Mouse (Mus musculus) MEL (cell line): ENCODE measurements around the gene Defb25. TPM values are rescaled to one million over a fixed set of nuclear protein-coding genes. Genes with fewer than 3 reads are reported as not detected.

Source experiments
- DNase-seq: peaks from one replicate; pipeline ENCODE4 v3.0.0; 2011; ENCODE audit warnings: low read depth, low spot score
- H3K27ac ChIP-seq: 2 replicates; pipeline ENCODE4 v1.5.1; 2012; ENCODE audit warnings: low read depth, mild to moderate bottlenecking, control low read depth, low read length, moderate library complexity; ENCODE audit not compliant: control insufficient read depth
- H3K27me3 ChIP-seq, 2 experiments: fragments of 150-350 bp in 1 of 2; sonication (generic) in 1 of 2; 2 replicates each; pipeline ENCODE4 v1.6.1; 2012; ENCODE audit warnings: low read length in 2 of 2, mild to moderate bottlenecking in 2 of 2, improper control_type of control experiment in 1 of 2, moderate library complexity in 1 of 2; ENCODE audit not compliant: insufficient read depth in 2 of 2, control insufficient read depth in 1 of 2
- H3K36me3 ChIP-seq, 2 experiments: 2 replicates each; pipeline ENCODE4 v1.6.1; 2012 to 2014; ENCODE audit warnings: low read length in 2 of 2, improper control_type of control experiment in 1 of 2, inconsistent platforms in 1 of 2, mild to moderate bottlenecking in 1 of 2; ENCODE audit not compliant: insufficient read depth in 2 of 2, control insufficient read depth in 1 of 2
- H3K4me1 ChIP-seq, 2 experiments: fragments of 150-350 bp in 1 of 2; sonication (generic) in 1 of 2; 2 replicates each; pipeline ENCODE4 v1.6.1; 2012; ENCODE audit warnings: low read length in 2 of 2, improper control_type of control experiment in 1 of 2, mild to moderate bottlenecking in 1 of 2; ENCODE audit not compliant: insufficient read depth in 2 of 2, control insufficient read depth in 1 of 2
- H3K4me3 ChIP-seq, 2 experiments: fragments of 150-350 bp in 1 of 2; sonication (generic) in 1 of 2; 2 replicates each; pipeline ENCODE4 v1.5.1; 2012; ENCODE audit warnings: low read depth in 2 of 2, low read length in 2 of 2, mild to moderate bottlenecking in 2 of 2, moderate library complexity in 2 of 2, control low read depth in 1 of 2, improper control_type of control experiment in 1 of 2; ENCODE audit not compliant: control insufficient read depth in 1 of 2, insufficient read depth in 1 of 2
- H3K79me2 ChIP-seq: 2 replicates; pipeline ENCODE4 v1.6.1; 2012; ENCODE audit warnings: mild to moderate bottlenecking, low read length, moderate library complexity; ENCODE audit not compliant: control insufficient read depth, poor library complexity, insufficient read depth
- H3K9ac ChIP-seq: 2 replicates; pipeline ENCODE4 v1.6.1; 2012; ENCODE audit warnings: low read depth, mild to moderate bottlenecking, control low read depth, low read length, moderate library complexity; ENCODE audit not compliant: control insufficient read depth, poor library complexity, severe bottlenecking
- H3K9me3 ChIP-seq: fragments of 150-350 bp; sonication (generic); replicated peaks from 2 replicates; pipeline ENCODE4 v1.6.1; 2012; ENCODE audit warnings: mild to moderate bottlenecking, low read length, improper control_type of control experiment, moderate library complexity; ENCODE audit not compliant: insufficient read depth
- BHLHE40 ChIP-seq: IDR thresholded peaks from 2 replicates; pipeline ENCODE4 v1.6.1; 2012; ENCODE audit warnings: low read depth, mild to moderate bottlenecking, inconsistent platforms, low read length, improper control_type of control experiment, borderline replicate concordance
- CHD1 ChIP-seq: IDR thresholded peaks from 2 replicates; pipeline ENCODE4 v1.6.1; 2012; ENCODE audit warnings: low read depth, mild to moderate bottlenecking, inconsistent platforms, low read length, improper control_type of control experiment
- ELF1 ChIP-seq: IDR thresholded peaks from 2 replicates; pipeline ENCODE4 v1.6.1; 2014; ENCODE audit warnings: low read depth, mild to moderate bottlenecking, inconsistent platforms, low read length, improper control_type of control experiment, moderate library complexity
- ETS1 ChIP-seq: IDR thresholded peaks from 2 replicates; pipeline ENCODE4 v1.6.1; 2012; ENCODE audit warnings: low read depth, mild to moderate bottlenecking, inconsistent platforms, low read length, improper control_type of control experiment, moderate library complexity
- JUND ChIP-seq: IDR thresholded peaks from 2 replicates; pipeline ENCODE4 v1.6.1; 2011; ENCODE audit warnings: low read depth, mild to moderate bottlenecking, improper control_type of control experiment, low read length
- MAZ ChIP-seq: IDR thresholded peaks from 2 replicates; pipeline ENCODE4 v1.6.1; 2012; ENCODE audit warnings: low read depth, mild to moderate bottlenecking, inconsistent platforms, low read length, improper control_type of control experiment
- MXI1 ChIP-seq: IDR thresholded peaks from 2 replicates; pipeline ENCODE4 v1.6.1; 2011; ENCODE audit warnings: mild to moderate bottlenecking, low read depth, low read length, improper control_type of control experiment
- MYB ChIP-seq: IDR thresholded peaks from 2 replicates; pipeline ENCODE4 v1.6.1; 2011; ENCODE audit warnings: mild to moderate bottlenecking, low read depth, low read length, improper control_type of control experiment
- MYC ChIP-seq: IDR thresholded peaks from 2 replicates; pipeline ENCODE4 v1.6.1; 2011; ENCODE audit warnings: low read depth, mild to moderate bottlenecking, low read length, improper control_type of control experiment, moderate library complexity
- NELFE ChIP-seq: IDR thresholded peaks from 2 replicates; pipeline ENCODE4 v1.6.1; 2011; ENCODE audit warnings: low read depth, low read length, improper control_type of control experiment
- NRF1 ChIP-seq: IDR thresholded peaks from 2 replicates; pipeline ENCODE4 v1.6.1; 2014; ENCODE audit warnings: low read depth, mild to moderate bottlenecking, inconsistent platforms, low read length, improper control_type of control experiment, moderate library complexity; ENCODE audit not compliant: poor library complexity, insufficient read depth, severe bottlenecking
- POLR2A ChIP-seq, 2 experiments: IDR thresholded peaks; 2 replicates each; pipeline ENCODE4 v1.6.1; 2011 to 2012; ENCODE audit warnings: low read length in 2 of 2, mild to moderate bottlenecking in 2 of 2, control low read depth in 1 of 2, improper control_type of control experiment in 1 of 2, low read depth in 1 of 2, moderate library complexity in 1 of 2; ENCODE audit not compliant: control insufficient read depth in 1 of 2, insufficient read depth in 1 of 2, poor library complexity in 1 of 2
- POLR2AphosphoS2 ChIP-seq: IDR thresholded peaks from 2 replicates; pipeline ENCODE4 v1.6.1; 2011; ENCODE audit warnings: low read length, improper control_type of control experiment
- POLR2AphosphoS5 ChIP-seq: IDR thresholded peaks from 2 replicates; pipeline ENCODE4 v1.6.1; 2012; ENCODE audit warnings: low read depth, borderline replicate concordance, mild to moderate bottlenecking, inconsistent platforms, low read length, moderate library complexity, mixed read lengths
- RAD21 ChIP-seq: IDR thresholded peaks from 2 replicates; pipeline ENCODE4 v1.6.1; 2011; ENCODE audit warnings: mild to moderate bottlenecking, low read depth, low read length, improper control_type of control experiment
- TBP ChIP-seq: IDR thresholded peaks from 2 replicates; pipeline ENCODE4 v1.8.0; 2011; ENCODE audit warnings: low read depth, low read length, improper control_type of control experiment
- TCF12 ChIP-seq: IDR thresholded peaks from 2 replicates; pipeline ENCODE4 v1.6.1; 2014; ENCODE audit warnings: low read depth, mild to moderate bottlenecking, inconsistent platforms, low read length, improper control_type of control experiment, moderate library complexity
- ZC3H11A ChIP-seq: IDR thresholded peaks from 2 replicates; pipeline ENCODE4 v1.6.1; 2012; ENCODE audit warnings: low read depth, mild to moderate bottlenecking, inconsistent platforms, low read length, improper control_type of control experiment
- ZKSCAN1 ChIP-seq: IDR thresholded peaks from 2 replicates; pipeline ENCODE4 v1.6.1; 2012; ENCODE audit warnings: low read depth, mild to moderate bottlenecking, inconsistent platforms, low read length, improper control_type of control experiment, moderate library complexity
- ZNF384 ChIP-seq: IDR thresholded peaks from 2 replicates; pipeline ENCODE4 v1.6.1; 2012; ENCODE audit warnings: low read depth, mild to moderate bottlenecking, inconsistent platforms, low read length, improper control_type of control experiment
- polyA plus RNA-seq, 2 experiments: library from polyadenylated mRNA; stranded (reverse) in 1 of 2; unstranded in 1 of 2; fragments of >175 nt in 1 of 2; fragments of >200 nt in 1 of 2; gene quantifications; 2 replicates each; pipeline versions ENCODE4 v1.2.1 to v1.2.4; 2012; ENCODE audit warnings: low replicate concordance in 2 of 2, low read depth in 1 of 2; ENCODE audit not compliant: insufficient read length in 2 of 2, insufficient read depth in 1 of 2, missing spikeins in 1 of 2
- total RNA-seq: library from RNA; depleted of rRNA; stranded (reverse); fragments of 300-350 nt; gene quantifications from 2 replicates; pipeline ENCODE4 v1.2.3, GENCODE M21; 2012

Gene Defb25
- total and polyA plus RNA-seq, 3 experiments = not detected

- TF ChIP-seq MYC = no peak
- no peak for TF ChIP-seq TBP
- TF ChIP-seq CHD1 = no peak
- TF ChIP-seq POLR2AphosphoS5 = no peak
These were observed 10.5 kb upstream of the Defb25 start (continued) for GRCm38 (mm10) chr2:152633334-152633733.

- Histone ChIP-seq H3K79me2 (no peaks in the 10 kb centered on the region), H3K9ac (no peak overlapping the region), H3K4me1 (no peaks in the 10 kb centered on the region), H3K36me3 (no peaks in the 10 kb centered on the region), H3K27ac (no peak overlapping the region), H3K9me3 (no peaks in the 10 kb centered on the region), H3K4me3 (no peak overlapping the region), H3K27me3 (peaks cover 0 to 7% of the 10 kb centered on the region in 2 experiments; a peak in 2 of 4 replicates)
- no peak for DNase-seq
- TF ChIP-seq ZNF384 = no peak
These were observed 7.1 kb upstream of the Defb25 start for GRCm38 (mm10) chr2:152629904-152630303.

- Histone ChIP-seq H3K36me3 (no peaks in the 10 kb centered on the region), H3K27ac (no peak overlapping the region), H3K27me3 (peaks cover 0 to 7% of the 10 kb centered on the region in 2 experiments; a peak in 2 of 4 replicates), H3K9me3 (no peaks in the 10 kb centered on the region), H3K79me2 (no peaks in the 10 kb centered on the region), H3K9ac (no peak overlapping the region), H3K4me1 (no peaks in the 10 kb centered on the region), H3K4me3 (no peak overlapping the region)
- DNase-seq = no peak
- no peak for TF ChIP-seq POLR2AphosphoS2
- TF ChIP-seq NELFE = no peak
- no peak for TF ChIP-seq POLR2AphosphoS5
These were observed 6.4 kb upstream of the Defb25 start for GRCm38 (mm10) chr2:152629239-152629638.

GRCm38 (mm10) chr2:152628066-152628465 is 5.2 kb upstream of the Defb25 start:
- TF ChIP-seq MXI1 (no peak), JUND (no peak), MYB (no peak), ZC3H11A (no peak), ELF1 (no peak), ZKSCAN1 (no peak), POLR2AphosphoS2 (no peak), BHLHE40 (no peak), POLR2A (IDR thresholded peaks at IDR 0.05; ENCODE audit: control insufficient read depth in 1 of 2, insufficient read depth in 1 of 2, low read depth in 1 of 2, low read length in 2 of 2, poor library complexity in 1 of 2) (no peak), RAD21 (no peak), NRF1 (no peak), POLR2AphosphoS5 (no peak), MAZ (no peak), TCF12 (no peak), TBP (no peak), ETS1 (no peak), MYC (no peak)
- TF ChIP-seq, all 39 proteins: peak for 0
- Histone ChIP-seq H3K36me3 (no peaks in the 10 kb centered on the region), H3K4me3 (no peak overlapping the region)

More at GRCm38 (mm10) chr2:152628066-152628465, 5.2 kb upstream of the Defb25 start:
- Histone ChIP-seq H3K27me3 (peaks cover 0 to 3% of the 10 kb centered on the region in 2 experiments; a peak in 2 of 4 replicates), H3K4me1 (no peaks in the 10 kb centered on the region), H3K9me3 (no peaks in the 10 kb centered on the region), H3K9ac (no peak overlapping the region), H3K27ac (no peak overlapping the region), H3K79me2 (no peaks in the 10 kb centered on the region)
- DNase-seq = no peak
